Mouse (Mus musculus) spleen, adult 12 weeks (tissue): Measurements from ENCODE around the gene Heatr4.

Experiments
- DNase-seq: peaks from one replicate; pipeline ENCODE4 v3.0.0; 2022; ENCODE audit warnings: low spot score

The Heatr4 gene

GRCm38 (mm10) chr12:83998341-83999107, 13.9 kb upstream of the Heatr4 start:
- no peak for DNase-seq

GRCm38 (mm10) chr12:83997221-83997620, 12.6 kb upstream of the Heatr4 start:
- no peak for DNase-seq

- DNase-seq, result no peak
These were observed 4.7 kb upstream of the Heatr4 start for GRCm38 (mm10) chr12:83989378-83989777.

GRCm38 (mm10) chr12:83988483-83988882, 3.8 kb upstream of the Heatr4 start:
- no peak for DNase-seq

- peak; percentile 66 for DNase-seq
These were observed 3.2 kb upstream of the Heatr4 start, which contains the start of gene Acot2 for GRCm38 (mm10) chr12:83987583-83988441. TSS of gene Acot2 (plus strand) at chr12:83987861.

GRCm38 (mm10) chr12:83987242-83987582, 2.6 kb upstream of the Heatr4 start:
- no peak for DNase-seq

GRCm38 (mm10) chr12:83981615-83982014, 3.0 kb downstream of the Heatr4 start:
- DNase-seq, result no peak

GRCm38 (mm10) chr12:83978862-83979261, 5.8 kb downstream of the Heatr4 start:
- DNase-seq, result no peak

GRCm38 (mm10) chr12:83972117-83972516, 12.5 kb downstream of the Heatr4 start:
- DNase-seq, result no peak

GRCm38 (mm10) chr12:83965235-83965634, 19.4 kb downstream of the Heatr4 start:
- no peak for DNase-seq

GRCm38 (mm10) chr12:83958278-83958677, 26.4 kb downstream of the Heatr4 start:
- DNase-seq, result no peak

GRCm38 (mm10) chr12:83951711-83952575, 32.7 kb downstream of the Heatr4 start:
- no peak for DNase-seq

- DNase-seq, result no peak
These were observed 33.6 kb downstream of the Heatr4 start for GRCm38 (mm10) chr12:83950840-83951701.

GRCm38 (mm10) chr12:83950493-83950839, 34.2 kb downstream of the Heatr4 start, which contains the start of gene Riox1:
TSS of gene Riox1 (plus strand) at chr12:83950608.
- peak; percentile 59 for DNase-seq

GRCm38 (mm10) chr12:83949776-83950492, 34.7 kb downstream of the Heatr4 start:
- no peak for DNase-seq

GRCm38 (mm10) chr12:83949043-83949442, 35.6 kb downstream of the Heatr4 start:
- DNase-seq, result no peak

- no peak for DNase-seq
These were observed 37.3 kb downstream of the Heatr4 start for GRCm38 (mm10) chr12:83947260-83947811.

- DNase-seq, result no peak
These were observed 42.7 kb downstream of the Heatr4 start for GRCm38 (mm10) chr12:83941938-83942337.

- DNase-seq, result no peak
These were observed 44.6 kb downstream of the Heatr4 start for GRCm38 (mm10) chr12:83940031-83940430.

GRCm38 (mm10) chr12:83939332-83939731, 45.3 kb downstream of the Heatr4 start:
- no peak for DNase-seq
